Mouse (Mus musculus): ENCODE measurements around the gene Ckmt1. TPM values are rescaled to one million over a fixed set of nuclear protein-coding genes. Genes with fewer than 3 reads are reported as not detected.

The Ckmt1 gene
- polyA plus RNA-seq, 2 experiments, result 7.1 to 20.1 TPM

GRCm38 (mm10) chr2:121412843-121413386 lies 55.4 kb downstream of the Ckmt1 start:
- ATAC-seq (ENCODE audit: low FRiP score, low read depth) (no peak), DNase-seq (ENCODE audit: low spot score) (peak; percentile 11)
- H3K27me3 ChIP-seq (ENCODE audit: control insufficient read depth, insufficient read depth, low read length), result no peaks in the 10 kb centered on the region
- no peak for TF ChIP-seq POLR2A (IDR thresholded peaks at IDR 0.05; ENCODE audit: borderline replicate concordance, extremely low read depth, insufficient read depth, insufficient read length)
- peak overlapping the region; percentile 74 for H3K4me2 ChIP-seq (replicated peaks; ENCODE audit: low read depth, low read length, severe bottlenecking)
- peak overlapping the region; percentile 66 for H3K4me3 ChIP-seq (replicated peaks; ENCODE audit: low read length)
- peak overlapping the region; percentile 97 for H3K27ac ChIP-seq (replicated peaks; ENCODE audit: low read depth, low read length)
- H3K36me3 ChIP-seq (ENCODE audit: control insufficient read depth, insufficient read depth, low read length), result peaks cover 20% of the 10 kb centered on the region
- no peaks in the 10 kb centered on the region for H3K9me3 ChIP-seq (ENCODE audit: control insufficient read depth, low read length)
- peaks cover 18% of the 10 kb centered on the region for H3K4me1 ChIP-seq (ENCODE audit: control insufficient read depth, insufficient read depth, low read length)
- H3K9ac ChIP-seq (ENCODE audit: low read depth, low read length, severe bottlenecking), result peak overlapping the region; percentile 97
- WGBS, result 14% methylated on average over 4 of the region's 4 CpGs

Other genes starting within 250 kb of the Ckmt1 start
- gene Tgm7, start 247.9 kb upstream of the Ckmt1 start, polyA plus RNA-seq (2012; rRNA removed), result 0.05 and 0.06 TPM in 2 replicates
- not detected in 2 replicates for gene Tgm7, start 247.9 kb upstream of the Ckmt1 start, polyA plus RNA-seq (2014; fragmentation: Nextera tagmentation; extraction: Ambion mirVana)
- 15.0 and 16.8 TPM in 2 replicates for gene Adal, start 217.3 kb upstream of the Ckmt1 start, polyA plus RNA-seq (2012; rRNA removed)
- 17.8 and 19.5 TPM in 2 replicates for gene Adal, start 217.3 kb upstream of the Ckmt1 start, polyA plus RNA-seq (2014; fragmentation: Nextera tagmentation; extraction: Ambion mirVana)
- gene Lcmt2, start 217.1 kb upstream of the Ckmt1 start, polyA plus RNA-seq (2012; rRNA removed), result 9.4 and 10.3 TPM in 2 replicates
- 19.9 and 21.3 TPM in 2 replicates for gene Lcmt2, start 217.1 kb upstream of the Ckmt1 start, polyA plus RNA-seq (2014; fragmentation: Nextera tagmentation; extraction: Ambion mirVana)
- 53.6 and 66.3 TPM in 2 replicates for gene Tubgcp4, start 187.1 kb upstream of the Ckmt1 start, polyA plus RNA-seq (2012; rRNA removed)
- 47.9 and 49.4 TPM in 2 replicates for gene Tubgcp4, start 187.1 kb upstream of the Ckmt1 start, polyA plus RNA-seq (2014; fragmentation: Nextera tagmentation; extraction: Ambion mirVana)
- gene Zscan29, start 186.6 kb upstream of the Ckmt1 start, polyA plus RNA-seq (2012; rRNA removed), result 6.8 and 7.2 TPM in 2 replicates
- 9.2 and 10.2 TPM in 2 replicates for gene Zscan29, start 186.6 kb upstream of the Ckmt1 start, polyA plus RNA-seq (2014; fragmentation: Nextera tagmentation; extraction: Ambion mirVana)
- gene Trp53bp1, start 86.3 kb upstream of the Ckmt1 start, polyA plus RNA-seq (2012; rRNA removed), result 67.7 and 75.6 TPM in 2 replicates
- 51.2 and 67.2 TPM in 2 replicates for gene Trp53bp1, start 86.3 kb upstream of the Ckmt1 start, polyA plus RNA-seq (2014; fragmentation: Nextera tagmentation; extraction: Ambion mirVana)
- 7.1 and 7.6 TPM in 2 replicates for gene Map1a, start 68.1 kb upstream of the Ckmt1 start, polyA plus RNA-seq (2012; rRNA removed)
- 7.8 and 9.3 TPM in 2 replicates for gene Map1a, start 68.1 kb upstream of the Ckmt1 start, polyA plus RNA-seq (2014; fragmentation: Nextera tagmentation; extraction: Ambion mirVana)
- gene Ppip5k1, start 2.3 kb upstream of the Ckmt1 start, polyA plus RNA-seq (2012; rRNA removed), result 12.4 and 13.0 TPM in 2 replicates
- gene Ppip5k1, start 2.3 kb upstream of the Ckmt1 start, polyA plus RNA-seq (2014; fragmentation: Nextera tagmentation; extraction: Ambion mirVana), result 7.6 and 10.3 TPM in 2 replicates
- gene Strc, start 29.5 kb downstream of the Ckmt1 start, polyA plus RNA-seq (2012; rRNA removed), result 0.01 TPM in 2 replicates
- gene Strc, start 29.5 kb downstream of the Ckmt1 start, polyA plus RNA-seq (2014; fragmentation: Nextera tagmentation; extraction: Ambion mirVana), result not detected in 2 replicates
- gene Pdia3, start 56.1 kb downstream of the Ckmt1 start, polyA plus RNA-seq (2012; rRNA removed), result 395 and 416 TPM in 2 replicates
- gene Pdia3, start 56.1 kb downstream of the Ckmt1 start, polyA plus RNA-seq (2014; fragmentation: Nextera tagmentation; extraction: Ambion mirVana), result 523 and 526 TPM in 2 replicates
- 4.1 and 4.8 TPM in 2 replicates for gene Catsper2, start 56.1 kb downstream of the Ckmt1 start, polyA plus RNA-seq (2012; rRNA removed)
- gene Catsper2, start 56.1 kb downstream of the Ckmt1 start, polyA plus RNA-seq (2014; fragmentation: Nextera tagmentation; extraction: Ambion mirVana), result 1.7 and 2.9 TPM in 2 replicates
- gene Ell3, start 86.6 kb downstream of the Ckmt1 start, polyA plus RNA-seq (2012; rRNA removed), result 3.0 and 4.8 TPM in 2 replicates
- gene Ell3, start 86.6 kb downstream of the Ckmt1 start, polyA plus RNA-seq (2014; fragmentation: Nextera tagmentation; extraction: Ambion mirVana), result 6.3 and 8.2 TPM in 2 replicates
- 459 and 792 TPM in 2 replicates for gene Serf2, start 91.5 kb downstream of the Ckmt1 start, polyA plus RNA-seq (2012; rRNA removed)
- gene Serf2, start 91.5 kb downstream of the Ckmt1 start, polyA plus RNA-seq (2014; fragmentation: Nextera tagmentation; extraction: Ambion mirVana), result 635 and 646 TPM in 2 replicates
- 35.9 and 45.0 TPM in 2 replicates for gene Hypk, start 95.6 kb downstream of the Ckmt1 start, polyA plus RNA-seq (2012; rRNA removed)
- 94.1 and 110 TPM in 2 replicates for gene Hypk, start 95.6 kb downstream of the Ckmt1 start, polyA plus RNA-seq (2014; fragmentation: Nextera tagmentation; extraction: Ambion mirVana)
- gene Serinc4, start 99.1 kb downstream of the Ckmt1 start, polyA plus RNA-seq (2012; rRNA removed), result 1.1 and 1.4 TPM in 2 replicates
- 0.18 and 0.70 TPM in 2 replicates for gene Serinc4, start 99.1 kb downstream of the Ckmt1 start, polyA plus RNA-seq (2014; fragmentation: Nextera tagmentation; extraction: Ambion mirVana)
- 11.6 and 16.8 TPM in 2 replicates for gene Mfap1b, start 116.4 kb downstream of the Ckmt1 start, polyA plus RNA-seq (2012; rRNA removed)
- gene Mfap1b, start 116.4 kb downstream of the Ckmt1 start, polyA plus RNA-seq (2014; fragmentation: Nextera tagmentation; extraction: Ambion mirVana), result 54.1 and 60.2 TPM in 2 replicates
- gene Mfap1a, start 149.0 kb downstream of the Ckmt1 start, polyA plus RNA-seq (2012; rRNA removed), result 9.3 and 14.6 TPM in 2 replicates
- 23.8 and 23.9 TPM in 2 replicates for gene Mfap1a, start 149.0 kb downstream of the Ckmt1 start, polyA plus RNA-seq (2014; fragmentation: Nextera tagmentation; extraction: Ambion mirVana)
- gene Wdr76, start 149.0 kb downstream of the Ckmt1 start, polyA plus RNA-seq (2012; rRNA removed), result 12.3 and 12.7 TPM in 2 replicates
- gene Wdr76, start 149.0 kb downstream of the Ckmt1 start, polyA plus RNA-seq (2014; fragmentation: Nextera tagmentation; extraction: Ambion mirVana), result 6.1 and 6.7 TPM in 2 replicates